Mouse (Mus musculus): ENCODE measurements around the gene Xpnpep3.

DNA sequence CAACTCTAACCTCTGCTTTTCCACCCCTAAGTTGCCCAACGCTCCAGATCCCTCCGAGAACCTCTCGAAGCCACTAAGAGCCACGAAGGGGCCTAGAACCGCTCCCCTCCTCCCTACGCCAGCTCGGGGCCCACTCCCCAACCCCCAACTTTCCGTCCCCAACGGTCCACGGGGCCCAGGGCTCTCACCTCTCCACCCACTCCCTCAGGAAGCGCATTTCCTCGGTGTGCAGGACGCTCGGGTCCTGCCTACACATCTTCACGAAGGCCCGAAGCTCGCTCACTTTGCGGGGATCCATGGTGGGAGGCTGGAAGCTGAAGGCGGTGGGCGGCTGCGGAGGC is 671 bp upstream of the Xpnpep3 start:
- TF ChIP-seq CTCF (IDR thresholded peaks at IDR 0.05; ENCODE audit: low read depth) (no peak), EP300 (IDR thresholded peaks at IDR 0.05; ENCODE audit: low read depth) (no peak)
